Mouse (Mus musculus) spleen, adult 2 months (tissue): Measurements from ENCODE around the gene Hoxa13. TPM values are rescaled to one million over a fixed set of nuclear protein-coding genes. Genes with fewer than 3 reads are reported as not detected.

ENCODE experiments used
- DNase-seq, 2 experiments: peaks; one replicate each; pipeline versions ENCODE4 v3.0.0 to v3.0.0-alpha.2; 2012 to 2021; ENCODE audit warnings: low spot score in 2 of 2, low read depth in 1 of 2
- H3K27ac ChIP-seq: fragments of 200-500 bp; 2 replicates; pipeline ENCODE4 v1.5.1; 2012; ENCODE audit warnings: low read length, inconsistent platforms; ENCODE audit not compliant: insufficient read depth
- H3K27me3 ChIP-seq: fragments of 200-500 bp; 2 replicates; pipeline ENCODE4 v1.6.1; 2012; ENCODE audit warnings: mild to moderate bottlenecking, moderate library complexity, low read length, inconsistent platforms; ENCODE audit not compliant: control insufficient read depth, insufficient read depth
- H3K36me3 ChIP-seq: fragments of 200-500 bp; 2 replicates; pipeline ENCODE4 v1.6.1; 2012; ENCODE audit warnings: mild to moderate bottlenecking, low read length, inconsistent platforms; ENCODE audit not compliant: control insufficient read depth, insufficient read depth
- H3K4me1 ChIP-seq: fragments of 200-500 bp; 2 replicates; pipeline ENCODE4 v1.6.1; 2011; ENCODE audit warnings: inconsistent platforms; ENCODE audit not compliant: control insufficient read depth, insufficient read depth, insufficient read length
- H3K4me3 ChIP-seq: fragments of 200-500 bp; 2 replicates; pipeline ENCODE4 v1.5.1; 2011; ENCODE audit warnings: mild to moderate bottlenecking, inconsistent platforms; ENCODE audit not compliant: insufficient read depth, insufficient read length; ENCODE audit errors: extremely low read depth
- CTCF ChIP-seq: fragments of 200-500 bp; IDR thresholded peaks from 2 replicates; pipeline ENCODE4 v1.5.1; 2011; ENCODE audit warnings: mild to moderate bottlenecking, inconsistent platforms; ENCODE audit not compliant: insufficient read depth, insufficient read length, insufficient replicate concordance; ENCODE audit errors: extremely low read depth
- POLR2A ChIP-seq: fragments of 200-500 bp; IDR thresholded peaks from 2 replicates; pipeline ENCODE4 v1.6.1; 2011; ENCODE audit warnings: low read depth, low read length, inconsistent platforms
- WGBS: fragments of 180-500 bp; shearing (Covaris S2); methylation state at CpG from one replicate; pipeline ENCODE4 v1.1.7; 2018; 5-methylcytosine and 5-hydroxymethylcytosine counted together
- polyA plus RNA-seq: library from polyadenylated mRNA; depleted of rRNA; stranded (reverse); fragments of >200 nt; gene quantifications from 2 replicates; pipeline ENCODE4 v1.2.3, GENCODE M21; 2012

Gene Hoxa13
- polyA plus RNA-seq, 1 experiment = not detected

DNA sequence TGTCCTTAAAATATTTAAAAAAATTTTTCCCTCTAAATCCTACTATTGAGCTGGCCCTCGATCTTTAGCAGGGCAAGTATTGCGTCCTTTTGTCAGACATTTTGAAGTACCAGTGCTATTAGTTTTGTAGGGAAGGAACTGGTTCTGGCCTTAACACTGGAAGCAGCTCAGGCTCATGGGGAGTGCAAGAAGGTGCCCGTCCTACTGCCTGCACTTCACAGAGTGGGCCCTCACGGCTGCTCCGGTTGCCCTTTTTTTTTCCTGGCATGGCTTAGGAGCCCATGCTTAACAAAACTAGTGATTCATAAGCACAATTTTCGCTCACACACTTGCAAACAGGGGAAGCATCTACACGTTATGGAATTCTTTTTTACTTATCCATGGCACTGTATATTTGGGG is 21.7 kb downstream of the Hoxa13 start:
- H3K4me1 ChIP-seq = peaks cover 5% of the 10 kb centered on the region; the same call in 1 of the 2 replicates
- 29% methylated on average over 7 of the region's 7 CpGs for WGBS
- no peak overlapping the region for H3K4me3 ChIP-seq
- H3K27me3 ChIP-seq = peaks cover 45% of the 10 kb centered on the region
- no peak for TF ChIP-seq POLR2A
- no peak for TF ChIP-seq CTCF
- no peak for DNase-seq
- H3K36me3 ChIP-seq = no peaks in the 10 kb centered on the region
- no peak overlapping the region for H3K27ac ChIP-seq

DNA sequence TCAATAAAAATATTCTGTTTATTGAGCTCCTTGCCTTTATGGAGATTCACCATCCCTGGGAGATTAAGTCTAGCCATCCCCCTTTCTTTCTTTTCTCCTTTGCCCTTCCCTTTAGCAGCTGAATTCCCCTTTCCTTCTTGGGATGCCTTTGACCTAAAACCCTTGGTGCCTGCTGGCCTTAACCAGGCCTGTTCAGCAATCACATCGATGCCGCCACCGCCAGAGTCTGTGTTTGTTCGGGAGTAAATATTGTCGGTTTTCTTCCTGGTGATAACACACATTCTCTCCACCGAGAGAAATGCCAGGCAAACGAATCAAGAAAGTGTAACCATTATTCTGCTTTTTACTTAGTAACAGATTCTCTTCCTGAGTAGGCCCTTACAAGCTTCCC is 22.5 kb downstream of the Hoxa13 start:
- H3K27me3 ChIP-seq = peaks cover 44% of the 10 kb centered on the region
- 49% methylated on average over 7 of the region's 7 CpGs for WGBS

DNA sequence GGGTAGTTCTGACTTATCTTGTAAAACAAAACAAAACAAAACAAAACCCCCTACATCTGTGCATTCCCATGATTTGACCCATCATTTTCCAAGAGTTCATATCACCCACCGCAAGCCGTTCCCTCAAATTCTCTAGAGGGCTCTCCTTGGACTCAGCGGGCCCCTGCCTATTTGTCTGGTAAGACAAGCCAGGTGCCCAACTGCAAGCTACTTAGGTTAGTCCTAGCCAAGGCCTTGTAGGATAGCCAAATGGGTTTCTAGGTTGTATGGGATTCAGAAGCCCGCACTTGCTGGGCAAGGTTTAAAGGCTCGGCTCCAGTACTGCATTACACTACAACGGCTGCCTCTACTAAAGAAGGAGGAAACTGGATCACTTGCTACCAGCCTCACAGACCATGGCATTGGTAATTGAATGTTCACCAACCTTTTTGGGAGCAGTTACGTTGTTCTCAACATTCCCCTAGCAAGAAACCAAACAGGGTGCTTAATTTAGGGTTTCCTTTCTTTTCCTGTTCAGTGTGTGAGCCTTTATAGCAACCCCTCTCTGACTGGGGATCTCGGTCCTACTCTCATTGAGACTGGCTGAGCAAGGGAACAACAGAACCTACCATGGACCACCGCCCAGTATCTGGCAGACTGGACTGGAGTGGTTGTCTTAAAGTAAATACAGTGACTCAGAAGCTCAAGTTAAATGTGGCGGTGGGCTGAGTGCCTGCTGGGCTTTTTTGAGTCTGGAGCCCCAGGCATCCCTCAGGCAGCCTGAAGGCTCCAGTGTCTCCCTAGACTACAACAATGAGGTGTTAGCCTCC is 23.1 kb downstream of the Hoxa13 start:
- no peak overlapping the region for H3K27ac ChIP-seq
- peaks cover 49% of the 10 kb centered on the region for H3K27me3 ChIP-seq
- no peak for DNase-seq
- peaks cover 7% of the 10 kb centered on the region for H3K4me1 ChIP-seq
- H3K36me3 ChIP-seq = no peaks in the 10 kb centered on the region
- no peak overlapping the region for H3K4me3 ChIP-seq
- TF ChIP-seq POLR2A = no peak
- TF ChIP-seq CTCF = no peak
- WGBS = 79% methylated on average over 10 of the region's 10 CpGs

More for the DNA sequence above, 22.5 kb downstream of the Hoxa13 start:
- Histone ChIP-seq H3K4me1 (peaks cover 7% of the 10 kb centered on the region; the same call in 1 of the 2 replicates), H3K36me3 (no peaks in the 10 kb centered on the region), H3K27ac (no peak overlapping the region), H3K4me3 (no peak overlapping the region)
- no peak for DNase-seq
- TF ChIP-seq POLR2A (no peak), CTCF (no peak)

DNA sequence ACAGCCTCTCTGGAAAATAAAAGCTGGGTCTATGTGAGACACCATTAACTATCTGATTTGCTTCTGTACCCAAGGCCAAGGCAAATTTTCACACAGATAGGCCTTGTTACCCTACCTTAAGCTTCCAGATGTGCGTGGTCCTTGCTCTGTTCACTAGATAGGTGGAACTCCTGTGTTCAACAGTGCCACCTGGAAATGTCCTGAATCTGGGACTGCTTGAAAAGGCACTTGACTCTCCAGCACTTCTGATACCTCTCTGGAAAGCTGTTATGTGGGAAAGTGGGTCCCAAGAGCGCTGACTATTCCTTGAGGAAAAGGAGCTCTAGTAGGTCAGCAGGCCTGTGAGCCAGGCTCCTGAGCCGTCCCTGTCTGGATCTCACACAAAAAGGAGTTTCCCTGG is 23.9 kb downstream of the Hoxa13 start:
- Histone ChIP-seq H3K4me1 (peaks cover 10% of the 10 kb centered on the region), H3K4me3 (no peak overlapping the region), H3K36me3 (no peaks in the 10 kb centered on the region), H3K27ac (no peak overlapping the region), H3K27me3 (peaks cover 50% of the 10 kb centered on the region)
- WGBS = 83% methylated on average over 3 of the region's 3 CpGs
- DNase-seq = no peak
- TF ChIP-seq POLR2A = no peak
- no peak for TF ChIP-seq CTCF

DNA sequence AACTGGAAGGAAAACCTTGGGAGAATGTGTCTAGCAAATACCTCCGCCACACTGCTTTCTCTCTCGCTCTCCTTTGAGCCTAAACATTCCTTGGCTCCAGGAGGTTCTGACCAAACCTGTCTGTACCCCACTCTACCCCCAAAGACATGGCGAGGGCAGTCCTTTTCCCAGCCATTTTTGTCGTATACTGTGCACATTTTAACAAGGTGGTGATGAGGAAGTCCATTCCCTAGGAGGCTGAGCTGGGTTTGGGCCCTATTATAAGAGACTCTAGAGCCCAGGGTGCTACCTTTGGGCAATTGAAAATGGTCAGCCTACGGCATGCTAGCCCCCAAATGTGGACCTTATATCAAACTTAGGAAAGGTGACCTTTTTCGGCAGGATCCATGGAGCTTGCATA is 24.8 kb downstream of the Hoxa13 start:
- H3K4me1 ChIP-seq = peaks cover 10% of the 10 kb centered on the region
- no peak overlapping the region for H3K4me3 ChIP-seq
- DNase-seq = no peak
- H3K27ac ChIP-seq = no peak overlapping the region
- H3K27me3 ChIP-seq = peaks cover 46% of the 10 kb centered on the region
- TF ChIP-seq CTCF (no peak), POLR2A (no peak)
- 83% methylated on average over 6 of the region's 6 CpGs for WGBS
- H3K36me3 ChIP-seq = no peaks in the 10 kb centered on the region

DNA sequence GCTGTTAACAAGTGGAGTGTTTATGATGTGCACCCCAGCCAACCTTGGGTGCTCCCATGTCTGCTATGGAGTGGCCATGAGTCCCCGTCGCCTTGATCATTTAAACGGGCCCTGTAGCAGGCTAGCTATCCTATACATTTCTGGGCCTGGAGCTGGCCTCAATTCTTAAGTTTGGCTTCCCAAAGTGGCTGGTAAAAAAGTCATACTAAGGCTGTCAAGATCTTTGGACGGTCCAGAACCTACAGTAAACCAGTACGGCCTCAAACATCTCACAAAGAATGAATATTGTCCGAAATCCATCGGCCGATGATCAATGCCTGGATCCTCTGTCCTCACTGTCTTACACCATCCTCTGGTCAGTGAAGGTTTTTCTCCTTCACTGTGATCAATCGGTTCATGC is 25.4 kb downstream of the Hoxa13 start:
- no peak for DNase-seq
- Histone ChIP-seq H3K27ac (no peak overlapping the region), H3K27me3 (peaks cover 46% of the 10 kb centered on the region), H3K36me3 (no peaks in the 10 kb centered on the region), H3K4me1 (peaks cover 10% of the 10 kb centered on the region), H3K4me3 (no peak overlapping the region)
- 83% methylated on average over 9 of the region's 9 CpGs for WGBS
- TF ChIP-seq CTCF = no peak
- no peak for TF ChIP-seq POLR2A

DNA sequence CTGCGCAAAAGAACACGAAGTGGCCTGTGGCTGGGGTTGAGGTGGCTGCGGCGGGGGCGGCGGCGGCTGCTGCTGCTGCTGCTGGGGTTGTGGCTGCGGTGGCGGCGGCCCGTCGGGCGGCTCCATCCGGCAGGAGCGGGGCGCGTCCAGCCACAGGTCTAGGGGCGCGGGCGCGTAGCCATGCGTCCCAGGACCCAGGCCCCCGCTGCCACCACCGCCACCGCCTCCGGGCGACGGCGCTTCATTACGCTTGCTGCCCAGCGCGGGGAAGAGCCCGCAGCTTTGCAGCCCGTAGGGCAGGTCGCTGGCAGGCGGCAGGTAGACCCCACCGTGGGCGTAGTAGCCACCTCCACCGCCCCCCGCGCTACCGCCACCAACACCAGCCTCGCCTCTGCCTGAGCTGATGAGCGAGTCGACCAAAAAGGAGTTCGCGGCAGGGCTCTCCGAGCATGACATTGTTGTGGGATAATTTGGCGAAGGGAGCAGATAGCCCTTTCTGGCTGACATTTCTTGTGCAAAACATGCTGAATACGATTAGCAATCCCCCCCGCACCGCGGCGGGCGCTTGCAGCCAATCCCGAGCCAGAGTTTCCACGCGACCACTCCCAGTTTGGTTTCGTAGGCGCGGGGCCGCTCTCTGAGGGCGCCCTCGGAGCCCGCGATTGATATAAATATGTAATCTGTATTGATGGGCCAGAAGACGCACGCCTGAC is 26.1 kb downstream of the Hoxa13 start:
- Histone ChIP-seq H3K4me1 (peaks cover 15% of the 10 kb centered on the region), H3K27ac (no peak overlapping the region), H3K4me3 (no peak overlapping the region), H3K36me3 (no peaks in the 10 kb centered on the region), H3K27me3 (peaks cover 48% of the 10 kb centered on the region)
- TF ChIP-seq POLR2A (no peak), CTCF (no peak)
- 3% methylated on average over 68 of the region's 68 CpGs for WGBS
- no peak for DNase-seq
